Mouse (Mus musculus) adrenal gland, adult 2 months (tissue): ENCODE data around the gene 1110017D15Rik. TPM values are rescaled to one million over a fixed set of nuclear protein-coding genes. Genes with fewer than 3 reads are reported as not detected.

Experiments
- DNase-seq: peaks from one replicate; pipeline ENCODE4 v3.0.0; 2021
- long read RNA-seq: library from polyadenylated mRNA; stranded (forward); transcript quantifications from one replicate; pipeline ENCODE4 v2.0.0, GENCODE M21; 2021
- polyA plus RNA-seq: library from polyadenylated mRNA; depleted of rRNA; stranded (reverse); fragments of >200 nt; gene quantifications from 2 replicates; pipeline ENCODE4 v1.2.3, GENCODE M21; 2012; rRNA removed
- total RNA-seq, 2 experiments: library from RNA; stranded (reverse); gene quantifications; 2 replicates each; pipeline ENCODE4 v1.2.3; 2021

1110017D15Rik gene
- total RNA-seq, result under 1 TPM in 1 of 2 experiments, not detected in 1; 0.55 TPM
- polyA plus RNA-seq, result 0.40 and 0.66 TPM in 2 replicates
- long read RNA-seq, result 0 reads

DNA sequence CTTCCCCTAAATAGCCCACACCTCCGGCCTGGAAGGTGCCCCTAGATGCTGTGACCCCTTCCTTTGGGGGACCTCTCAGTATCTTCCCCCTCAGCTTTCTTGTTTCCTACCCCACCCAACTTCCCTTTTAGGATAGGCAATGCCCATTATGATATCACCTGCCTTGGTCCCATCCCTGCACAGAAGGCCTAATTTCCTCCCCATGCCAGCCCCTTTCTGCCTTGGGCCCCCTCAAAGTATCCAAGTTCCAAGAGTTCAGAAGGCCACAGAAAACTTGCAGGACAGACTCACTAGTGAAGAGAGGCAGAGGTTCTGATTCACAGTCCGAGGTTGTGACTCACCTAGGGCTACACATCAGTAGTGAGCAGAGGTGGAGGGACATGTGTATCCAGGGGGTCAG is at the start of gene 1110017D15Rik:
TSS of gene 1110017D15Rik (minus strand) at position 101 of the 400 bp plus-strand sequence.
- no peak for DNase-seq

DNA sequence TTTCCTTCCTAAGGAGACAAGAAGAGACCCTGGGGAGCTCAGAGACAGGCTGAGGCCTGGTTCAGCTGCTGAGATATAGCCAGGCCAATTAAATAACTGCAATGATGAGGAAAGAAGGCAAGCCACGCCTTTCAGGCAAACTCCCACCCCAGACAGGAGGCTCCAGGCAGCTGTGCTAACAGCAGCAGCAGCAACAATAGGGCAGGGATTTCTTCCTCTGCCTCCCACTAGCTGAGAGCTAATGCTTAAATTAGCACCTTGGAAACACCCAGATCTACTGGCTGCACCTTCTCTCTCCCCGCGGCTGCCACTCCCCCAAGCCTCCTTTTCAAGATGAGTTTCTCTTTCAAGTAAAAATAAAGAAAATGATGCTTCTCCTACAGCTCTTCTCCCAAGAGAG is 49.0 kb upstream of the 1110017D15Rik start:
- DNase-seq, result no peak

DNA sequence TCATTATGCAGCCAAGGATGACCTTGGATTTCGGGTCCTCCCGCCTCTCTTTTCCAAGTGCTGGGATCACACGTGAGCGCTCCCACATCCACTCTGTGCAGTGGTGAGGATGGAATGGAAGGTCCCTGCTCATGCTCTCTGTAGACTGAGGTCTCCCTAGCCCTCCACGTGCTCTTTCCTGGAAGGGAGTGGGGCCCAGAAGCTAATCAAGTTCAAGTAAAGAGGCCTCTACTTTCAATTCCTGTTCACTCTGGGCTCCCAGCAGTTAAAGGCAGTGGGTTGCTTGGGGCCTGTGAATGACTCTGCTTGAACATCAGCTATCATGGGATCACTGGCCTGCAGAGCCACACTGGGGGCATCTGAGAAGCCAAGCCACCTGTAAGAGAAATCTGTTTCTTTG is 46.2 kb upstream of the 1110017D15Rik start:
- DNase-seq, result no peak

DNA sequence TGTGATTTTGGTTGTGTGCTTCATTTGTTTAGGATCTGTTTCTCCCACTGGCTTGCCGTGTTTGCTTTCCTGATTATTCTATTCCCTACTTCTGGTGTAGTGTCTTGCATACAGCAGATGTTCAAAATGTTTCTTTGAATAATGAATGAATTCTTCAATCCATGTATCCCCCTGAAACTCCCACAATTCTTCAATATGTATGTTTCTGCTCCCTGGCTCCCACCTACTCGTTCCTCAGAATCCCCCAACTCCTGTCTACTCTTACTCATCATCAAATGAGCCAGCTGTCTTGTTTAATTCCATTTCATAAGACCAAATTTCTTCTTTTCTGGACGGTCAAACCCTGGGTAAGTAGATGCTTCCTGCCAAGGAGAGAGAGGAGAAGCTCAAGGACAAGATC is 40.0 kb upstream of the 1110017D15Rik start:
- no peak for DNase-seq

DNA sequence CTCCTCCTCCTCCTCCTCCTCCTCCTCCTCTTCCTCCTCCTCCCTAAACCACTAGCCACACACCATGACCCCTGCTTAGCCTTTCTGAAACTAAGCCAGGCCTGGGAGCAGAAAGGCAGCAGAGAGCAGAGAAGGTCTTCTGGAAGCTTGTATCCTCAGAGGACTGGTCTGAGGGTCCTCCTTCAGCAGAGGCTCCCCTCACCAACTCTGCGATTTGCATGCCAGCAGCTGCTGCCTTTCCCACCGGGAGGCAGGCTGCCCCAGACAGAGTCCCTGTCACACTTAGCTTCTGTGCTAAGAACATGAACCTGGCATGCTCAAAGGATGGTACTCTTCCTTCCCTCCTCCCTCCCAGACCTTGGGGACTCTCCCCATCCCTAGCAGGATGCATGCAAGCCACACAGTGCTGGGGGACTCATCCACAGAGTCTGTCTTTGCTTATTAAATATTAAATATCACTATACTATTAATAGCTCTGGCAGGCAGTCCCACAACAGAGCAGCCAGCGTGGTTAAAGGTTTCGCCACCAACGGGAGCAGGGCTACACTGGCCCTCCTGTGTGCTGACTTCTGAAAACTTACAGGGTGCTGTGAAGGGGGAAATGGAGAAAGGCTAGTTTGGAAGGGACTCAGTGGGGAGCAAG is 39.3 kb upstream of the 1110017D15Rik start:
- DNase-seq, result no peak

DNA sequence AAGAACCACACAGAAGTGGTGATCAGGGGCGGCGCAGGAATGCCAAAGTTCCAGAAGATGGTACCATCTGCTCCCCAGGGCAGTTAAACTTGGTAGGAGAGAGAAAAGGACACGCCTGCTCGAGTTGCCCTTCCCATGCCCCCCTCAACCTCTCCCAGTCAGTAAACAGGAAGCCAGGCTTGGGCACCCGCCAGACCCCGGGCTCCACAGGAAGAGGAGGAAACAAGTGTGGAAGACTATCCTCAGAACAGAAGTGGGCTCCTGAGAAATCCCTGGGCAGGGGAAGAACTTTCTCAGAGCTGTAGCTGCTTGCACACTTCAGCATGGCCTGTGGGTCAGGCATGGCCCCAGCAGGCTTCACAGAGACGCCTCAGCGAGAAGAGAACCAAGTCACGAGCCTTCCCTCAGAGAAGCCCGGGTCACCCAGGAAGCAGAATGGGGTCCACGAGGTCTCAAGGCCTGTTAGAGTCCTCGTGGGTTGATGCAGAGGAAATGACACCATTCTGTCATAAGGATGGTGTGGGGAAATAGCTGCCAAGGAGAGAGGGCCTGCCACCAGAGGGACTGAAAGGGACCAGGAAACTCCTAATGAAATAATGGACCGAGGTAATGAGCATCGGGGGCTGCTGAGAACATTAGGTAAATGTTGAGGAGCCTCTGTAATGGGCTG is 38.0 kb upstream of the 1110017D15Rik start:
- DNase-seq, result peak; percentile 79

DNA sequence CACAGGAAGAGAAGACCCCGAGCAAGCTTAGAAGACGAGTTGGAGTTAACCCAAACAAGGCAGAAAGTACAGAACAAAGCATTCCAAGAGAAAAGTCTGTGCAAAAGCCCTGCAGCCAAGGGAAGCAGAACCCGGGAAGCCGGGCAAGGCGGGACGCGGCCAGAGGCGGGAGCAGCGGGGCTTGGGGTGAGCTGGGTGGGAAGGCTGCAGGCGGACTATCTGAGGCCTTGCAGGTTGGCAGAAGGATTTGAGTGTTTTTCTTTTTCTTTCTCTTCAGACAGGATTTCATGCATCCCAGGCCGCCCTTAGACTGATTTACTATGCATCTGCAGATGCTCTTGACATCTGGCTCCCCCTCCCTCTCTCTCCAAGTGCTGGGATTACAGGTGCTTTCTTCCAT is 36.0 kb upstream of the 1110017D15Rik start:
- DNase-seq, result no peak

DNA sequence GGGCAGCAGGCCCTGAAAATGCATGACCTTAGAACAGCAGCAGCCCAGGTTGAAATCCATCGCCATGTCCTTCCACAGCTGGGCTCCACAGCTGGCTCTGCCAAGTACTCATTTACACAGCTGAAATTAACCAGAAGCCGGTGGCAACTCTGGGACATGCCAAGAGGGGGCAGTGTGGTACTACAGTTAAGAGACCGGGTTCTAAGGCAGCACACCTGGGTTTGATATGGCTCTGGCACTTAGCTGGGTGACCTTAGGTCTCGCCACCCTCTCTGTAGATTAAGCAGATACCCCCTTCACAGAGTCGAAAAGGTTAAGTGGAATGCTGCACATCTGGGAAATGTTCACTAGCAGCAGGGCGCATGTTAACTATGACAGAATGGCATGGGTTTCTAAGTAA is 35.4 kb upstream of the 1110017D15Rik start:
- peak; percentile 77 for DNase-seq

DNA sequence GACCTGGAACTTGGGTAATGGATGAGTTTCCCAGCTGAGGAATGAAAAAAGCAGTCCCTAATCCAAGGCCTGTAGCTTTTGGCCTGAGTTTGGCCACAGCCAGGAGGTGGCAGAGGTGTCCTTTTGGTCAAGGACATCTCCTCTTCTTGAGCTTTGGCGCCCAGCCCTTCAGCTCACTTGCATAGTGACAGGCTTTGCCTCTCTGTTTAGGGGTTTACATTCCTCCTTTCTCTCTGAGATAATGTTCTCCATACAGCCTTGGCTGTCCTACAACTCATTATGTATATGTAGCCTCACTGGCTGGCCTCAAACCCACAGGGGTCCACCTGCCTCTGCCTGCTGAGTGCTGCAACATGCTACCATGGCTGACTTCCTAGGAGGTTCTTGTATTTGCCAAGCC is 30.0 kb upstream of the 1110017D15Rik start:
- no peak for DNase-seq

DNA sequence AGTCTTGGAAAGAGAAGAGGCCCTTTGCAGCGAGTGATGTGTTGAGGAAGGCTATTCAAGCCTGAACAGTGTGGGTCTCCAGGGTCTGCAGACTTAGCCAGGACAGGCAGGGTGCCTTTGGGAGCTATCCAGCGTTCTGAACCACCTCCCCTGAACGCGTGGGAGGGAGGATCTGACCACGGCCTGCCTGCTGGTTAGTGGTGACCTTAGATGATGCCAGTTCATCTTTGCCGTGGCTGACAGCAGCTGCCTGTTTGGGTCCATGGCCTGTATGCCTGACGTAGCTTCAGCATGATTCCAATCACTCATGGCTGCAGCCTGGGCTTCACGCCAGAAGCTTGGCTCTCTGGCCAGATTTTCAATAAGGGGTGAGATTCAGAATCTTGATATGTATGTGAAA is 28.9 kb upstream of the 1110017D15Rik start:
- peak; percentile 73 for DNase-seq

DNA sequence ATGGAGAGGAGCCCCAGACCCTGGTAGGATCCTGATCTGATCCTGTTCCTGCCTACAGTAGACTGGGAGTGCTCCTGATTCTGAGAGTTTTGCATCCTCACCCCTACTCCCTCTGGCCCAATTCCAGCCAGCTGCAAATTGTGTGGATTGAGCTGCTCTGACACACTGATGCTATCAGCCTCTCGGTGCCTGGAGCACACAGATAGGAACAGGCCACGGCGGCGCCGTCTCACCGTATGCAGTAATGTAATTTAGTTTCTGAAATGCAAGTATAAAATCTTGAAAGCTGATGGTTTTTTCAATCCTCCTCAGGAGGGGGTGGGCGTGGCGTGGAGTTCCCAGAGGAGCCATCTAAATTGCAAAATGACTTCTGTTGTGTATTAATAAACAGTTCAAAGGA is 25.0 kb upstream of the 1110017D15Rik start:
- DNase-seq, result no peak

DNA sequence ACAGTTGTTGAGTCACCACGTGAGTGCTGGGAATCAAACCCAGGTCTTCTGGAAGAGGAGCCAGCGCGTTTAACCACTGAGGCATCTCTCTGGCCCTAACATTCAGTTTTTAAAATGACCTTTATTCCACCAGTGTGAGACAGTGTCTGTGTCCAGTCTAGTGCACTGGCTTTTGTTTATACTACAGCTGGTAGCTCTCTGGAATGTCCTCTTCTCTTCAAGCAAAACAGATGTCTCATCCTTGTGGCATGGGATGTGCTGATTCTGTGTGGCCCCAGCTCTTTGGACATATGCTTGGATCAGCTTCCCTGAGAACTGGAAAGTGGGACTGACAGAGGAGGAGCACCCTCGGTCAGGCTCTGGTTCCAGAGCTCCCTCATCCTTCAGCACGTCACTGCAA is 17.7 kb upstream of the 1110017D15Rik start:
- no peak for DNase-seq

DNA sequence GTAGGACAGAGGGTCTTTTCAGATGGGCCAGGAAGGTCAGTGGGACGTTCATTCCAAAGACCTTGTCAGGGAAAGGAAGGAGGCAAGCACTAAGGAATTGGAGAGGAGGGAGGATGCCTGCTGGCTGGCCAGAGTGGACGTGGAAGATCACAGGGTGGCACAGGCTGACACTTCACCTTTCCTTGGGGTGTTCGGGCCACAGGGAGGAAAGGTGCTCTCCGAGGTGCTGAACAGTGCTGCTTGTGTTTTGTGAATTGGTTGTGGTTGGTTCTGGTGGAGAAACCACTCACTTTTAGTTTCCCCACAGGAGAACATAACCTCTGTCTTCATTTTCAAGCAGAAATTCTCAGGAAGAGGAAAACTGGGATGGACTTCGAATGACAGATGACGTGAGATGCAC is 15.3 kb upstream of the 1110017D15Rik start:
- no peak for DNase-seq

DNA sequence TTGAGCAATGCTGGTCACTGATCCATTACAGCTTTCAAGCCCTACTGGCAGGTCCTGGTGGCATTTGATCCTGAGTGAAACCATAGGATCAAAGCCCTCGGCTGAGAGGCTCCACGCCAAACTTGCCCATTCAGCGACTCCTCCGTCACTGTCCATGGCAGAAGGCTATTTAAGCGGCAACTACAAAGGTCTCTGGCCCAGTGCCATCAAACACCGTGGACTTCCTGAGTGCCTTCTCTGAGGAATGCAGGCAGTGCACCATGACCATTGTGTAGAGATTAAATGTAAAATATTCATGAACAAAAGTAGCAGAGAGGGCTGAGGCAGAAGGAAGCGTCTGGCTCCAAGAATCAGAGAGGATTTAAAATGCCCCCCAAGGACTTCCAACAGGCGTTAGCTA is 10.9 kb upstream of the 1110017D15Rik start:
- peak; percentile 57 for DNase-seq

DNA sequence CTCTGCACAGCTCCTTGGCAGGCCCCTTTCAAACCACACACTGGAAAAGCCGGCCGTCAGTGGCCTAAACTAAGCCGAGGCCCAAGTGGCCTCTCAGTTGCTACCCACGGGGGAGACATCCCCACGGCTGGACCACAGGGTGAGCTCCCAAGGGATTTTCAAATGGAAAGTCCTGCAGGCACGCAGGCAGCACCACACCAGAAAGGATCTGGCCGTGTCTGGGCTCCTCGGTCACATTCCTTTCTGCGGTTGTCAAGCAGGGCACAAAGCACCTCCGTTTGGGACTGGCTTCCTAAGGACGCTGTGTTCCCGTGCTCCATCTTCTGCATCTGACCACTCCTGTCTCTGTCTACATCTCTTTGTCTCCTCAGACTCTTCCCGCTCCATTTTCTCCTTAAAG is 9.9 kb upstream of the 1110017D15Rik start:
- DNase-seq, result no peak

DNA sequence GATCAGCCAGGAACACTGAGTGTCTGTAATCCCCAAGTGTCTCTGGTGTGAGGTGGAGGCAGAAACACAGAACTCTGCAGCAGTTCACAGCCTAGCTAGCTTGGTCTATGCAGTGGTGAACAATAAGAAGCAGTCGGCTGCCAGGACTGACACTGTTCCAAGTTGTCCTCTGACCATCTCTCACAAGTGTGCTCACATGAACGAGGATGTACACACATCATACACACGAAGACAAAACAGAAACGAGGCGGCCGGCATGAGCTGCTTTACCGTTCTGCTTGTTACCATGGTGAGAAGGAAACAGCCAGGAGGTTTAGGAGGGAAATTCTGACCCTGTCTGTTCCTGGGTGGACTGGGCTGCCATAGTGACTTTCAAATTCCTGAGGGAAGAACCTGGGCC is 9.4 kb upstream of the 1110017D15Rik start:
- no peak for DNase-seq

DNA sequence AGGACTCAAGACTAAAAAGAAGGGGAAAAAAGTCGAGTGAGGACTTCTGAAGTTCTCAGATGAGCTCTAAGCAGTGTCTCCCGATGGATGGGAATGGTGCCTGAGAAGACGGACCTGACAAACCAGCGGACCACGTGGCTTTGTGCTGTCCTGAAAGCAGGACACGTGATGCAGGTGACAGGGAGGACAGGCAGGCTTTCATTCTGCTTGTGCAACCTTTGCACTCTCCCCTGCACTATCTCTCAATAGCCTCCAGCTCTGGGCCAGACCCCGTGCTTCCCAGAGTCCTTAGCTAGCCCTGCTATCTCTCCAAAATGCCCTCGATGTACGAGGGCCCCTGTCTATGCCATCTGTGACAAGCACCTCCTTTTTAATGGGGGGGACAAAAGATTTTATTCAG is 7.7 kb upstream of the 1110017D15Rik start:
- DNase-seq, result no peak

DNA sequence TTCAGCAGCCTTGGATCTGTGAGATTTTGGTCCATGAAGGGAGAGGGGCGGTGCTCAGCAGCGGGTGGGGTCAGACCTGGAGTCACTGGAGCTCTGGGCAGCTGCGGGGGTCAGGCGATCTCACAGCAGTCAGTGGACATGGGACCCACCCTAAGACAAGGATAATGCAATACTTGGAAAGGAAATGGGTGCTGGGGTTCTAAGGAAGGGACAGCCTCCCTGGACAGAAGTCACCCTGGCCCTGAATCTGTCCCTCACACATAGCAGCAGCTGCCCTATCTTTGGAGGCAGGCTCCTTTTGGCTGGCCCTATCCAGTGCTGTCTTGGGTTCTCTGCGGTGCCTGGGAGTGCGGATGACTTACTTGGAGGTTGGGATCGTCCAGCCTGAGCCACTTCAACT is 6.7 kb upstream of the 1110017D15Rik start:
- DNase-seq, result no peak

DNA sequence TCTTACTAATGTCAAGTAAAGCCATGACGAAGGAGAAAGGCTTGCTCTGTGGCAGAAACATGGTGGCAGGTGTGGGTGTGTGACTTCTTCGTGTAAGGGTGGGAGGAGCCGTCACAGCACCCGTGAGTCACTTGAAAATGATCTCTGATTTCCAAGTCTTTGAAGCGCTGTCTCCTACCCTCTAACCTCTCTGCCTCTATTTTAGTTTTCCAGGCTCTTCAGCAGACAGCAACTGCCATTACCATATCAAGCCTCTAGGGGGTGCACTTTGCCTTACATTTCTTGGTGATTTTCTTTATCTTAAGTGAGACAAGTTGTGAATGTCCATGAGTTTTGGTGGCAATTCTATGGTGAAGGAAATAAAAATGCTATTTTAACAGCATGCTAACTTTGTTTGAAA is 5.7 kb upstream of the 1110017D15Rik start:
- DNase-seq, result peak; percentile 40

DNA sequence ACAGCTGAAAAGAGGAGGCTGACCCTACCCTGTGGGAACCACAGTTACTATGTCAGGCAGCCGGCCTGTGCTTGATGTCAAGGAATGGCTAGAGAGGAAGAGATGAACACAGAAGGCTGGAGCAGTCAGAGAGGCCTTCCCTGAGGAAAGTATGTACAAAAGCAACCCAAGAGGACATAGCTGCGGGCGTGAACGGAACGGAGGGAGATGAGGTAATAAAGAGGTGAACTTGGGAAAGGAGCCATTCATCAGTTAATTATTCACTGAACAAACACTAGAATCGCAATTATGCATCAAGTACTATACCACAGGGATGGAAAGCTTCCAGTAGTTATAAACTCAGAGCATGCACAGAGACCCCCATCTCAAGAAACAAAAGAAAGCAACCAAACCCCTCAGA is 5.0 kb upstream of the 1110017D15Rik start:
- no peak for DNase-seq

DNA sequence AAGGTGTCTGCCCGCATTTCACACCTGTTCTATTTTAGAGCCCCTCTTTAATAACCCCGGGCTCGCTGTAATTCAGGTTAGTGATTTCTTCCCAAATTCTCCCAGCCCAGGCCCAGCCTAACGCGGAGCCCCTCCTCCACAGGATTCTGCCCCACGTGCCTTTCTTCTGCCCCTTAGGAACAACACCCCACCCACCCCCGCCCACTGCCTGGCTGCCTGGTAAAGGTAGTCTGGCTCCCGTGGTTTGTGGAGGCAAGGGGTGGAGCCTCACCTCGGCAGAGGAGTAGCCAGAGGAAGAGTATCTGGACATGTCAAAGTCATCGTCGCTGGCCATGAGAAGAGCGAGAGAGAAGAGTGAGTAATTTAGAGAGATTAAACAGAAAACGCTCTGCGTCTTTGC is 3.5 kb upstream of the 1110017D15Rik start:
- DNase-seq, result no peak

DNA sequence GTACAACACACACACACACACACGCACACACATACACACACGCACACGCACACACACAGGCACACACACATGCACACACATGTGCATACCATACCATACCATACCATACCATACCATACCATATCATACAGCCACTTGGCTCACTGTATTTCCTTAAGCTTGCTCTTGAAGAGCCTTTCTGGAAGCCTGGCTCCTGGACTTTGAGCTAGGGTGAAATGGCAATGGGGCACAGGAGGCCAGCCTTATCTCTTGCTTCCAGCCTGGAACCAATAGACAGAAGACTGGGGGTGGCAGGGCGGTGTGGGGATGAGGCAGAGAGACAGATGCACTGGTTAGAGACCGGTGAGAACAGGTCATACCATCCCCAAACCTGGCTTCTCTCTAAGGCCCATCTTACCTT is 2.1 kb upstream of the 1110017D15Rik start:
- no peak for DNase-seq

DNA sequence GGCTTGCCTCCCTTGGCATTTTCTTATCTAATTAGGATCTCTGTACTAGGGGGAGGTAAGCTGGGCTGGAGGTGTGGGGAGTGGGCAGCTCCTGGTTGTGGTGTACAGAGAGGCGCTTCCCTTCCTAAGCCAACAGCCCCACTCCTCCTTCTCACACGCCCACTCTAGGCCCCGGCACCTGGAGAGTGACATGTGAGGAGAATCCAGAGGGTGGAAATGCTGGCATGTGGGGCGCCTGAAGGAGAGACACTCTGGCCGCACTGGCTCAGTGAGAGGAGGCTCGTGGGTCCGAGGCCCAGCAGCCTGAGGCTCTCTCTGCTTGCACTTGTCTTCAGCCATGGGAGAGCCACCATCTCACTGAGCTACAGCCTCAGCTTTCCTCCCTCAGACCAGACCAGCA is 1.2 kb upstream of the 1110017D15Rik start:
- no peak for DNase-seq

DNA sequence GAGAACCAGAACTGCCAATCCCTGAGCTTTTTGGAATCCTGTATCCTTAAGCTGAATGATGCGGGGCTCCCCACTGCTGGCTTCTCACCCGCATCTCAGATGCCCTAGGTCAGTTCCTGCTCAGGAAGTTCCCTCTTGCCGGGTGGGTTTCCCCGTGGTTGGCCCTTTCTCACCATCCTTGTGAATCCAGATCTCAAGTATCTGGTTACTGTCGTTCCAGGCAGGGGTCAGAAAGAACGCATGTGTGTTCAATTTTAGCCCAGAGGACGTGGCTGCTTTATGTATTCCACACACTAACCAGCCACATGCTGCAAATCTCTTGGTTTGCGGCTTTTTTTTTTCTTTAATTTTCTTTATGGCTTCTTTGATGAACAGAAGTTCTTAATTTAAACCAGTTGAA is 3.4 kb downstream of the 1110017D15Rik start:
- no peak for DNase-seq
